Mouse (Mus musculus) intestine, embryonic 14.5 days (tissue): Measurements from ENCODE around the gene Rtn2. TPM values are rescaled to one million over a fixed set of nuclear protein-coding genes. Genes with fewer than 3 reads are reported as not detected.

Experiments
- ATAC-seq: fragments of 200-750 bp; cut with Nextera tagmentation; replicated peaks from 2 replicates; pipeline ENCODE4 v1.8.0; 2017; ENCODE audit warnings: low read depth, moderate number of reproducible peaks, moderate TSS enrichment, moderate library complexity; ENCODE audit not compliant: low FRiP score, low TSS enrichment
- DNase-seq: peaks from one replicate; pipeline ENCODE4 v3.0.0-alpha.2; 2018; ENCODE audit warnings: low spot score
- H3K27ac ChIP-seq: fragments of 300-500 bp; sonication (generic); 2 replicates; pipeline ENCODE4 v1.5.1; 2014; ENCODE audit warnings: low read depth, mild to moderate bottlenecking, control low read depth
- H3K27me3 ChIP-seq: fragments of 300-500 bp; sonication (generic); replicated peaks from 2 replicates; pipeline ENCODE4 v1.6.1; 2014; ENCODE audit warnings: low read length, control low read depth; ENCODE audit not compliant: control insufficient read depth, insufficient read depth
- H3K36me3 ChIP-seq: fragments of 300-500 bp; sonication (generic); 2 replicates; pipeline ENCODE4 v1.6.1; 2014; ENCODE audit warnings: low read length, control low read depth; ENCODE audit not compliant: control insufficient read depth, insufficient read depth
- H3K4me1 ChIP-seq: fragments of 300-500 bp; sonication (generic); replicated peaks from 2 replicates; pipeline ENCODE4 v1.6.1; 2014; ENCODE audit warnings: low read length, control low read depth, mixed read lengths; ENCODE audit not compliant: control insufficient read depth, insufficient read depth
- H3K4me2 ChIP-seq: fragments of 300-500 bp; sonication (generic); 2 replicates; pipeline ENCODE4 v1.6.1; 2014; ENCODE audit warnings: low read length
- H3K4me3 ChIP-seq: fragments of 300-500 bp; sonication (generic); 2 replicates; pipeline ENCODE4 v1.5.1; 2014; ENCODE audit warnings: low read depth, low read length, control low read depth, mixed read lengths
- H3K9ac ChIP-seq: fragments of 300-500 bp; sonication (generic); 2 replicates; pipeline ENCODE4 v1.6.1; 2014; ENCODE audit warnings: mild to moderate bottlenecking, low read length
- H3K9me3 ChIP-seq: fragments of 300-500 bp; sonication (generic); 2 replicates; pipeline ENCODE4 v1.6.1; 2016; ENCODE audit warnings: low read length, control low read depth; ENCODE audit not compliant: control insufficient read depth
- WGBS: fragments of 180-500 bp; shearing (Covaris S2); extraction: QIAGEN DNeasy Blood & Tissue Kit; methylation state at CpG from one replicate; pipeline ENCODE4 v1.1.7; 2014; 5-methylcytosine and 5-hydroxymethylcytosine counted together
- polyA plus RNA-seq: library from polyadenylated mRNA; unstranded; fragments of >200 nt; fragmentation: Nextera tagmentation; extraction: Ambion mirVana; gene quantifications from 2 replicates; pipeline ENCODE4 v1.2.1, GENCODE M21; 2014

The Rtn2 gene
- polyA plus RNA-seq, 1 experiment from 2014 or later: 12.2 TPM

GRCm38 (mm10) chr7:19335583-19335982, 53.2 kb downstream of the Rtn2 start:
- H3K36me3 ChIP-seq: no peaks in the 10 kb centered on the region
- WGBS: 38% methylated on average over 3 of the region's 3 CpGs
- DNase-seq: no peak
- no peak overlapping the region for H3K4me3 ChIP-seq
- no peak overlapping the region for H3K9ac ChIP-seq
- no peak overlapping the region for H3K27ac ChIP-seq
- H3K4me1 ChIP-seq: no peaks in the 10 kb centered on the region; the same call in 1 of the 2 replicates
- no peak for ATAC-seq
- H3K9me3 ChIP-seq: no peaks in the 10 kb centered on the region
- H3K4me2 ChIP-seq: no peak overlapping the region
- no peaks in the 10 kb centered on the region for H3K27me3 ChIP-seq

GRCm38 (mm10) chr7:19337122-19337521, 54.7 kb downstream of the Rtn2 start:
- no peak for DNase-seq

GRCm38 (mm10) chr7:19338060-19338459, 55.6 kb downstream of the Rtn2 start:
- H3K9me3 ChIP-seq: no peaks in the 10 kb centered on the region
- 52% methylated on average over 2 of the region's 2 CpGs for WGBS

More at GRCm38 (mm10) chr7:19337122-19337521, 54.7 kb downstream of the Rtn2 start:
- Histone ChIP-seq H3K27ac (no peak overlapping the region), H3K27me3 (0 out of 2 replicates have a peak, but pooled peaks cover 11% of the 10 kb centered on the region), H3K36me3 (no peaks in the 10 kb centered on the region), H3K4me3 (no peak overlapping the region), H3K4me1 (peaks cover 12% of the 10 kb centered on the region), H3K9ac (no peak overlapping the region), H3K4me2 (no peak overlapping the region), H3K9me3 (no peaks in the 10 kb centered on the region)
- ATAC-seq: no peak
- 55% methylated on average over 10 of the region's 10 CpGs for WGBS

GRCm38 (mm10) chr7:19338596-19338995, 56.2 kb downstream of the Rtn2 start:
- H3K4me1 ChIP-seq: peaks cover 12% of the 10 kb centered on the region
- H3K27me3 ChIP-seq: 0 out of 2 replicates have a peak, but pooled peaks cover 11% of the 10 kb centered on the region
- no peaks in the 10 kb centered on the region for H3K9me3 ChIP-seq
- no peak overlapping the region for H3K9ac ChIP-seq
- ATAC-seq (no peak), DNase-seq (no peak)
- no peak overlapping the region for H3K4me3 ChIP-seq
- WGBS: 54% methylated on average over 7 of the region's 7 CpGs
- no peak overlapping the region for H3K4me2 ChIP-seq
- no peak overlapping the region for H3K27ac ChIP-seq
- no peaks in the 10 kb centered on the region for H3K36me3 ChIP-seq

More at GRCm38 (mm10) chr7:19338060-19338459, 55.6 kb downstream of the Rtn2 start:
- no peak overlapping the region for H3K4me2 ChIP-seq
- peaks cover 12% of the 10 kb centered on the region for H3K4me1 ChIP-seq
- H3K27me3 ChIP-seq: 0 out of 2 replicates have a peak, but pooled peaks cover 11% of the 10 kb centered on the region
- no peak overlapping the region for H3K27ac ChIP-seq
- H3K36me3 ChIP-seq: no peaks in the 10 kb centered on the region
- no peak for DNase-seq
- no peak overlapping the region for H3K4me3 ChIP-seq
- no peak for ATAC-seq
- H3K9ac ChIP-seq: no peak overlapping the region

- H3K9ac ChIP-seq: no peak overlapping the region; the same call in 1 of the 2 replicates
- WGBS: 21% methylated on average over 10 of the region's 10 CpGs
- no peak for DNase-seq
- peak overlapping the region; percentile 41 for H3K4me3 ChIP-seq
- peak overlapping the region; percentile 5; the same call in 1 of the 2 replicates for H3K27ac ChIP-seq
- ATAC-seq: no peak
- H3K36me3 ChIP-seq: no peaks in the 10 kb centered on the region
- peaks cover 24% of the 10 kb centered on the region for H3K4me1 ChIP-seq
- peak overlapping the region; percentile 72 for H3K4me2 ChIP-seq
- 0 out of 2 replicates have a peak, but pooled peaks cover 11% of the 10 kb centered on the region for H3K27me3 ChIP-seq
- no peaks in the 10 kb centered on the region for H3K9me3 ChIP-seq
These were observed 58.8 kb downstream of the Rtn2 start for GRCm38 (mm10) chr7:19341250-19341649.

GRCm38 (mm10) chr7:19341761-19342409, 59.5 kb downstream of the Rtn2 start:
- H3K36me3 ChIP-seq: no peaks in the 10 kb centered on the region

GRCm38 (mm10) chr7:19342481-19343027, 60.1 kb downstream of the Rtn2 start:
- peak overlapping the region; percentile 45 for H3K9ac ChIP-seq
- peaks cover 24% of the 10 kb centered on the region for H3K4me1 ChIP-seq
- peak overlapping the region; percentile 72 for H3K4me2 ChIP-seq
- 0 out of 2 replicates have a peak, but pooled peaks cover 1% of the 10 kb centered on the region for H3K36me3 ChIP-seq
- H3K27me3 ChIP-seq: 0 out of 2 replicates have a peak, but pooled peaks cover 11% of the 10 kb centered on the region
- no peaks in the 10 kb centered on the region for H3K9me3 ChIP-seq
- WGBS: 1% methylated on average over 27 of the region's 27 CpGs
- ATAC-seq: 0 out of 2 replicates have a peak, but pooled peaks have one; percentile 4
- peak overlapping the region; percentile 41 for H3K4me3 ChIP-seq
- DNase-seq: peak; percentile 98
- 0 out of 2 replicates have a peak overlapping the region, but pooled peaks have one; percentile 5 for H3K27ac ChIP-seq

More at GRCm38 (mm10) chr7:19341761-19342409, 59.5 kb downstream of the Rtn2 start:
- peaks cover 24% of the 10 kb centered on the region for H3K4me1 ChIP-seq
- DNase-seq (peak; percentile 68), ATAC-seq (no peak; the same call in 1 of the 2 replicates)
- 0 out of 2 replicates have a peak, but pooled peaks cover 11% of the 10 kb centered on the region for H3K27me3 ChIP-seq
- H3K4me3 ChIP-seq: peak overlapping the region; percentile 41
- H3K9ac ChIP-seq: peak overlapping the region; percentile 45
- under 1% methylated on average over 41 of the region's 41 CpGs for WGBS
- H3K4me2 ChIP-seq: peak overlapping the region; percentile 72
- H3K27ac ChIP-seq: peak overlapping the region; percentile 5; the same call in 1 of the 2 replicates
- no peaks in the 10 kb centered on the region for H3K9me3 ChIP-seq

GRCm38 (mm10) chr7:19343210-19343808, 60.9 kb downstream of the Rtn2 start:
- WGBS: 0% methylated on average over 11 of the region's 11 CpGs
- peaks cover 24% of the 10 kb centered on the region for H3K4me1 ChIP-seq
- H3K4me2 ChIP-seq: no peak overlapping the region; the same call in 1 of the 2 replicates
- ATAC-seq: no peak
- H3K27me3 ChIP-seq: 0 out of 2 replicates have a peak, but pooled peaks cover 11% of the 10 kb centered on the region
- no peak overlapping the region for H3K4me3 ChIP-seq
- no peaks in the 10 kb centered on the region for H3K9me3 ChIP-seq
- no peak overlapping the region for H3K9ac ChIP-seq
- DNase-seq: peak; percentile 91
- H3K36me3 ChIP-seq: peaks cover 7% of the 10 kb centered on the region
- H3K27ac ChIP-seq: no peak overlapping the region
